Mouse (Mus musculus): ENCODE data around the gene Barhl2.

Barhl2 gene

GRCm38 (mm10) chr5:106454411-106455105 is 3.4 kb downstream of the Barhl2 start:
- no peak for DNase-seq

GRCm38 (mm10) chr5:106453886-106454321 is 4.1 kb downstream of the Barhl2 start:
- DNase-seq, result no peak

GRCm38 (mm10) chr5:106453181-106453885 is 4.6 kb downstream of the Barhl2 start:
- DNase-seq, result no peak

- no peak for DNase-seq
These were observed 5.3 kb downstream of the Barhl2 start for GRCm38 (mm10) chr5:106452686-106453085.

- DNase-seq, result no peak
These were observed 6.1 kb downstream of the Barhl2 start for GRCm38 (mm10) chr5:106451681-106452440.

GRCm38 (mm10) chr5:106450426-106451160 is 7.4 kb downstream of the Barhl2 start:
- no peak for DNase-seq

- no peak for DNase-seq
These were observed 8.1 kb downstream of the Barhl2 start for GRCm38 (mm10) chr5:106449720-106450425.

- no peak for DNase-seq
These were observed 9.2 kb downstream of the Barhl2 start for GRCm38 (mm10) chr5:106448798-106449125.

GRCm38 (mm10) chr5:106447951-106448797 is 9.8 kb downstream of the Barhl2 start:
- no peak for DNase-seq

GRCm38 (mm10) chr5:106447091-106447820 is 10.7 kb downstream of the Barhl2 start:
- no peak for DNase-seq

- DNase-seq, result peak; percentile 29 to 43
These were observed 11.4 kb downstream of the Barhl2 start for GRCm38 (mm10) chr5:106446593-106446992.

- no peak for DNase-seq
These were observed 12.3 kb downstream of the Barhl2 start for GRCm38 (mm10) chr5:106445681-106446080.

GRCm38 (mm10) chr5:106438916-106439315 is 19.1 kb downstream of the Barhl2 start:
- no peak for DNase-seq

GRCm38 (mm10) chr5:106426069-106426468 is 31.9 kb downstream of the Barhl2 start:
- no peak for DNase-seq

GRCm38 (mm10) chr5:106420871-106421270 is 37.1 kb downstream of the Barhl2 start:
- no peak for DNase-seq

- DNase-seq, result no peak
These were observed 37.6 kb downstream of the Barhl2 start for GRCm38 (mm10) chr5:106420370-106420769.

GRCm38 (mm10) chr5:106417210-106417609 is 40.8 kb downstream of the Barhl2 start:
- peak; percentile 2 to 4 for DNase-seq

- no peak for DNase-seq
These were observed 41.4 kb downstream of the Barhl2 start for GRCm38 (mm10) chr5:106416550-106416949.

- no peak for DNase-seq
These were observed 42.2 kb downstream of the Barhl2 start for GRCm38 (mm10) chr5:106415734-106416133.

- DNase-seq, result no peak
These were observed 55.2 kb downstream of the Barhl2 start for GRCm38 (mm10) chr5:106402761-106403160.
